Mouse (Mus musculus) MEL (cell line): ENCODE measurements around the gene Hormad1.

Experiments used
- CTCF ChIP-seq, 3 experiments: IDR thresholded peaks in 2 of 3; conservative IDR thresholded peaks in 1 of 3; 2 replicates each; pipeline ENCODE4 v1.5.1; 2011 to 2012; ENCODE audit warnings: low read length in 3 of 3, low read depth in 2 of 3, mild to moderate bottlenecking in 2 of 3, improper control_type of control experiment in 1 of 3, inconsistent platforms in 1 of 3, mixed read lengths in 1 of 3, moderate library complexity in 1 of 3; ENCODE audit not compliant: control insufficient read depth in 1 of 3, insufficient read depth in 1 of 3, poor library complexity in 1 of 3, severe bottlenecking in 1 of 3
- E2F4 ChIP-seq: IDR thresholded peaks from 2 replicates; pipeline ENCODE4 v1.6.1; 2011; ENCODE audit warnings: low read depth, low read length, improper control_type of control experiment, borderline replicate concordance
- EP300 ChIP-seq, 2 experiments: IDR thresholded peaks; 2 replicates each; pipeline ENCODE4 v1.6.1; 2011; ENCODE audit warnings: improper control_type of control experiment in 2 of 2, low read length in 2 of 2, low read depth in 1 of 2, mild to moderate bottlenecking in 1 of 2
- HCFC1 ChIP-seq: IDR thresholded peaks from 2 replicates; pipeline ENCODE4 v1.6.1; 2012; ENCODE audit warnings: low read depth, mild to moderate bottlenecking, inconsistent platforms, low read length, improper control_type of control experiment, moderate library complexity
- KAT2A ChIP-seq: conservative IDR thresholded peaks from 2 replicates; pipeline ENCODE4 v1.6.1; 2012; ENCODE audit warnings: low read depth, low read length, improper control_type of control experiment, inconsistent platforms
- MAX ChIP-seq: IDR thresholded peaks from 2 replicates; pipeline ENCODE4 v1.6.1; 2011; ENCODE audit warnings: low read length, improper control_type of control experiment
- MYC ChIP-seq: IDR thresholded peaks from 2 replicates; pipeline ENCODE4 v1.6.1; 2011; ENCODE audit warnings: low read depth, mild to moderate bottlenecking, low read length, improper control_type of control experiment, moderate library complexity
- NRF1 ChIP-seq: IDR thresholded peaks from 2 replicates; pipeline ENCODE4 v1.6.1; 2014; ENCODE audit warnings: low read depth, mild to moderate bottlenecking, inconsistent platforms, low read length, improper control_type of control experiment, moderate library complexity; ENCODE audit not compliant: poor library complexity, insufficient read depth, severe bottlenecking
- RAD21 ChIP-seq: IDR thresholded peaks from 2 replicates; pipeline ENCODE4 v1.6.1; 2011; ENCODE audit warnings: mild to moderate bottlenecking, low read depth, low read length, improper control_type of control experiment

GRCm38 (mm10) chr3:95531025-95531424, 28.5 kb upstream of the Hormad1 start:
- TF ChIP-seq CTCF (IDR thresholded peaks at IDR 0.05 in 2 of 3, conservative IDR thresholded peaks at IDR 0.05 in 1 of 3; ENCODE audit: control insufficient read depth in 1 of 3, insufficient read depth in 1 of 3, low read depth in 2 of 3, low read length in 3 of 3, poor library complexity in 1 of 3, severe bottlenecking in 1 of 3): peak; percentile 44 to 69 (median 53)
- no peak for TF ChIP-seq E2F4
- no peak for TF ChIP-seq KAT2A
- TF ChIP-seq EP300 (IDR thresholded peaks at IDR 0.05; ENCODE audit: low read depth in 1 of 2, low read length in 2 of 2): no peak
- no peak for TF ChIP-seq HCFC1
- TF ChIP-seq MAX: no peak
- no peak for TF ChIP-seq NRF1
- no peak for TF ChIP-seq MYC
- TF ChIP-seq RAD21: peak; percentile 73
